Comparison of ENCODE assay signal across 8 mouse cellular contexts in the genomic region with DNA sequence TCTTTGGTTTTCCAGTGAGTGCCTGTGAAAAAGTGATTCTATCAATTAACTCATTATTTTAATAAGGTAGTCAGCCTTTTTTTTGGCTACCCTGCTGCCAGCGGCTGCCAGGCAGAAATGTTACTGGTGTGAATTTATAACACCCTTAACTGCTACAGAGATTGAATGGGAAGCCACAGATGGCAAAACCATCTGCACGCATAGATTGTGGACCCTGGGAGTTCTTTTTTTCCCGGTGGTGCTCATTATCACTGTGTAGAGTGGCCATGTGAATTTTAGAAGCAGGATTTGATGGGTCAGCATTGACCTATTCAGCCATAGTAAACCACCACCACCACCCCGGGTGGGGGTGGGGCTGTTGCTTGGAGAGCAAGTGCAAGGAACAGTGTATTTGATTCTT. TPM values are rescaled to one million over a fixed set of nuclear protein-coding genes. Genes with fewer than 3 reads are reported as not detected.
DNase-seq lines count a peak whose midpoint lies in the region; ATAC-seq lines count a peak whose summit lies in the region.

No protein-coding gene starts in this region.

- peaks cover 32% of the 10 kb centered on the region for H3K36me3 ChIP-seq in erythroblast, embryonic 14.5 days (ENCODE audit: control insufficient read depth)
- H3K36me3 ChIP-seq in midbrain, embryonic 14.5 days (ENCODE audit: control insufficient read depth, insufficient read depth, low read length), result peaks cover 34% of the 10 kb centered on the region

- H3K9me3 ChIP-seq in erythroblast, embryonic 14.5 days (ENCODE audit: control insufficient read depth, low read length), result no peaks in the 10 kb centered on the region
- no peaks in the 10 kb centered on the region for H3K9me3 ChIP-seq in midbrain, embryonic 14.5 days (ENCODE audit: control insufficient read depth, low read length)

- peak overlapping the region; percentile 92 for H3K4me3 ChIP-seq in erythroblast, embryonic 14.5 days (replicated peaks)
- H3K4me3 ChIP-seq in midbrain, embryonic 14.5 days (replicated peaks; ENCODE audit: low read depth, low read length), result peak overlapping the region; percentile 92

- H3K27me3 ChIP-seq in erythroblast, embryonic 14.5 days (ENCODE audit: control insufficient read depth), result no peaks in the 10 kb centered on the region
- no peaks in the 10 kb centered on the region for H3K27me3 ChIP-seq in midbrain, embryonic 14.5 days (ENCODE audit: control insufficient read depth, insufficient read depth, low read length)

- H3K4me2 ChIP-seq in midbrain, embryonic 14.5 days (ENCODE audit: low read length), result peak overlapping the region; percentile 83

- peak; percentile 24 for DNase-seq in 3T3-L1 (ENCODE audit: low read depth, low spot score)
- peak; percentile 19 to 37 for DNase-seq in cerebellum, postnatal 25 days
- DNase-seq in layer of hippocampus, adult 11-12 months (ENCODE audit: low spot score), result peak; percentile 77
- DNase-seq in midbrain, embryonic 14.5 days, result peak; percentile 35
- DNase-seq in B cell, adult 2 months, result no peak
- DNase-seq in spleen, postnatal 10 days (ENCODE audit: low spot score in 2 of 2), result no peak

- H3K4me1 ChIP-seq in erythroblast, embryonic 14.5 days (ENCODE audit: control insufficient read depth), result peaks cover 22% of the 10 kb centered on the region
- peaks cover 21% of the 10 kb centered on the region for H3K4me1 ChIP-seq in midbrain, embryonic 14.5 days (ENCODE audit: control insufficient read depth, insufficient read depth, low read length)

- WGBS in midbrain, embryonic 14.5 days, result 9% methylated on average over 4 of the region's 4 CpGs

- H3K27ac ChIP-seq in midbrain, embryonic 14.5 days (replicated peaks; ENCODE audit: low read depth, low read length), result no peak overlapping the region

- peak overlapping the region; percentile 90 for H3K9ac ChIP-seq in midbrain, embryonic 14.5 days (replicated peaks; ENCODE audit: low read length)

- no peak for ATAC-seq in erythroblast, adult 5-6 weeks (replicated peaks; ENCODE audit: low FRiP score, poor library complexity, severe bottlenecking)
- no peak for ATAC-seq in midbrain, embryonic 14.5 days (ENCODE audit: low FRiP score, low TSS enrichment)

RNA-seq across cellular contexts. Expression of a gene that starts 1.0 kb away (rescaled TPM):
- polyA plus RNA-seq in erythroblast, embryonic 14.5 days (2012), result 0.58 and 0.90 TPM in 2 replicates
- total RNA-seq in erythroblast, adult 5-6 weeks (2015; ENCODE audit: low replicate concordance), result 64.0 and 64.9 TPM in 2 replicates
- total RNA-seq in erythroblast, adult 5-6 weeks (2017; ENCODE audit: low replicate concordance), result 57.6 and 63.9 TPM in 2 replicates
- 223 and 282 TPM in 2 replicates for polyA plus RNA-seq in midbrain, embryonic 14.5 days (2014; fragmentation: Nextera tagmentation; extraction: Ambion mirVana)

Comparison
In these comparisons a context has a peak if more than half of its experiments do, and no peak if none do; other contexts are left out.
1. DNase-seq: peak in 3T3-L1 (single experiment), cerebellum, postnatal 25 days (2 of 2), layer of hippocampus, adult 11-12 months (single experiment) and midbrain, embryonic 14.5 days (single experiment); none in B cell, adult 2 months (0 of 2) and spleen, postnatal 10 days (0 of 2).
2. RNA of a gene that starts 1.0 kb away (polyA plus RNA-seq): 223 to 282 TPM in midbrain, embryonic 14.5 days; 0.58 to 0.90 TPM in erythroblast, embryonic 14.5 days; every median in the first group is over 100 times any median in the second.